Mouse (Mus musculus): ENCODE results near the gene Ifit1bl1. TPM values are rescaled to one million over a fixed set of nuclear protein-coding genes. Genes with fewer than 3 reads are reported as not detected.
A peak's percentile ranks its signal among the peaks of the same experiment; 100 is the strongest.
"Not testable (repeated sequence)": the region's sequence is repeated elsewhere in the genome, so short reads cannot be mapped to it uniquely, and the experiment has no call there.

The Ifit1bl1 gene
- total RNA-seq, 2 experiments from 2014 or later = 4.7 to 6.4 TPM

- no peak for ATAC-seq (ENCODE audit: poor library complexity, severe bottlenecking)
These were observed 8.3 kb downstream of the Ifit1bl1 start for GRCm38 (mm10) chr19:34593456-34593855.

DNA sequence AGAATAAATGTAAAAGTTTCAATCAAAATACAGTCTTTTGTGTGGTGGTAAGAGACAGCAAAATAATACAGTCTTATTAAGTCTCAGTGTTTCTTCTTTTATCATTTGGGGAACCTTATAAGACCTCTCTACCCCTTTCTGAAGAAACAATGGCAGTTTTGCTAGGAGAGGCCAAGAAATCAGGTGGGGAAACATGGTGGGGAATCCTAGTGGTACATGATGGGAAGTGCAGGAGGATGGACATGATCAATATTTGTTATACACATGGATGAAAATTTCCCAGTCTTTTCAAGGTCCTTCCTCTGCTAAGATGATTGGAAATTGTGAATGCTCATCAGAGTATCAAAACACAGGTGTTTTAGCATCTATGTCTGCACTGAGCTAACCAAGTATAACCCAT, 12.8 kb downstream of the Ifit1bl1 start:
- ATAC-seq (ENCODE audit: poor library complexity, severe bottlenecking) = peak; percentile 14; the same call in 1 of the 2 replicates

DNA sequence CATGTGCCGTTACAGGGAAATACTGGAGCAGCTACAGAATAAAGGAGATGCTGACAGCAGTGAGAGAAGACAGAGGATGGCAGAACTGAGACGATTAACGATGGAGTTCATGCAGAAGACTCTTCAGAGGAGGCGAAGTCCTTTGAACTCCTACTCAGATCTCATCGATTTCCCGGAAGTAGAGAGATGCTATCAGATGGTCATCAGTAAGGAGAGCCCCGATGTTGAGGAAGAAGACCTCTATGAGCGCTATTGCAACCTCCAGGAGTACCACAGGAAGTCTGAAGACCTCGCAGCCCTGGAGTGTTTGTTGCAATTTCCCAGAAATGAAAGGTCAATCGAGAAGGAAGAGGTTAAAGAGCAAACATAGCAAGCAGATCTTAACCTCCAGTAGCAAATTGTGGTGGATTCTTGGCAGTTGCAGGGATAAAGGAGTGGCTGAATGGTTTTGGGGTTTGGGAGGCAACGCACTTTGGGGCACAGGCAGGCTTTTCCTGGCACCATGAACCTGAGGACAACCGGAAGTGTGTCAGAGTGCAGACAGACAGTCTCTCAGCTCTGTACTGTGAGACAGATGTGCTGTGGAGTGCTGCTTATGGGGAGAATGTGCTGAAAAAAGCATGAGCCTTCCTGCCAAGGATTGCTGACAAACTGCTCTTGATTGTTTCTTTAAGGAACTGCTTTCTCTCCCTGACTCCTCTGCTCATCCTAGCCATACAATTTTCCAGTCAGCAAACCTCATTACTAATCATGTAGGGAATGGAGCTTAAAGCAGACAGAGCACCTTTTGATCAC, 13.7 kb downstream of the Ifit1bl1 start:
- 0 out of 2 replicates have a peak, but pooled peaks have one; percentile 10 for ATAC-seq (ENCODE audit: poor library complexity, severe bottlenecking)

DNA sequence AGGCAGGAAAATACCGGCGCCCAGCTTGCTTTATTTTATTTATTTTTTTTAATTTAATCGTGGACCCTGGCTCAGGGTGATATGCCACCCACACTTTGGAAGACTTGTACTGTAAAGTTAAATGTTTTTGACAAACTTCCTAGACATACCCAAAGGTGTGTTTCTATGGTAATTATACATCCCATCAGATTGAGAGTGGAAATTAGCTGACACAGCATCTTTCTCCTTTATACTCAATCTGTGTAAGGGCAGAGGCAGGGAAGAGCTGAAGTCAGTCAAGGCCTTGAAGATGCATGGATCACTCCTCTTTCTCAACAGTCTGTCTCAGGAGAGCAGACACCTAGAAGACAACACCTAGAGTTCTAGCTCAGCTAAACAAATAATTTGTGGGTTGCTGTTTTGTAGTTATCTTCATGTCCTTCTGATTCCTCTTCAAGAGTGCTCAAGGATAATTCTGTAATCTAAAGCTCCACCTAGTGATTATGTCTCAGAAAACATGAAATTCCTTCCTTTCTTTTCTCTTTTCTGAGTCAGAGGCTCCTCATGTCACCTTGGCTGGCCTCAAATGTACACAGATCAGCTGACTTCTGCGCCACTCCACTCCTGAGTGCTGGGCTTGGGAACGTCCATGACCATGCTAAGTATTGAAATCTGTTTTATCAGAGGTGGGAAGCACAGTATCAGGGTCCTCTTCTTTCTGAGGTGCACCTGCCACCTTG, 15.9 kb downstream of the Ifit1bl1 start:
- not testable (repeated sequence) for ATAC-seq (ENCODE audit: poor library complexity, severe bottlenecking)

GRCm38 (mm10) chr19:34583126-34583766, 18.5 kb downstream of the Ifit1bl1 start, which contains the start of gene Ifit3:
Gene Ifit3 (plus strand): TSS chr19:34583531.
- ATAC-seq (ENCODE audit: poor library complexity, severe bottlenecking) = peak; percentile 90

DNA sequence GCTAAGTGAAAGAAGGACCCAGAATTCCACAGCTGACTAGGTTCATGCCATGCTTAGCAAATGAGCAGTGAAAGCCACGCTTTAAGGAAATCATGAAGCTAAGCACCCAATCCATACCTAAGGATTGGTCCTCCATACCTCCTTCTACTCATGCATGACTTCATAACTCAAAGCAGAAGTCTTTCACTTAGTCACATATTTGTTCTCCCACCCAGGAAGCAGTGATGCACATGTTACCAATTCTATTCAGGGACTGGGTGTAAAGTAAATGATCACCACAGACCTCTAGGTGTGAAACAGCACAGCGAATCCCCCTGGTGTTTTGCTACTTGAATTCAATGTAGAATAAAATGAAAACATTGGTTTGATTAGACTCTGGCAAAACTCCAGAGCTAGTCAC, 19.1 kb downstream of the Ifit1bl1 start:
- peak; percentile 75 for ATAC-seq (ENCODE audit: poor library complexity, severe bottlenecking)

- ATAC-seq (ENCODE audit: poor library complexity, severe bottlenecking) = no peak
These were observed 24.6 kb downstream of the Ifit1bl1 start for GRCm38 (mm10) chr19:34577121-34577520.

DNA sequence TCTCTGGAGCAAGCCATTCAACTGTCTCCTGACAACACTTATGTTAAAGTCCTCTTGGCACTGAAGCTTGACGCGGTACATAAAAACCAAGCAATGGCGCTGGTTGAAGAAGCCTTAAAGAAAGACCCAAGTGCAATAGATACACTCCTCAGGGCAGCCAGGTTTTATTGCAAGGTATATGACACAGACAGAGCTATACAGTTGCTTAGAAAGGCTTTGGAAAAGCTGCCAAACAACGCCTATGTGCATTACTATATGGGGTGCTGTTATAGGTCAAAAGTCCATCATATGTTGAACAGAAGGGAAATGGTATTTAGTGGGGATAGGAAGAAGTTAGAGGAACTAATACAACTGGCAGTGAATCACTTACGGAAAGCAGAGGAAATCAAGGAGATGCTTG, 28.1 kb downstream of the Ifit1bl1 start:
- ATAC-seq (ENCODE audit: poor library complexity, severe bottlenecking) = no peak

DNA sequence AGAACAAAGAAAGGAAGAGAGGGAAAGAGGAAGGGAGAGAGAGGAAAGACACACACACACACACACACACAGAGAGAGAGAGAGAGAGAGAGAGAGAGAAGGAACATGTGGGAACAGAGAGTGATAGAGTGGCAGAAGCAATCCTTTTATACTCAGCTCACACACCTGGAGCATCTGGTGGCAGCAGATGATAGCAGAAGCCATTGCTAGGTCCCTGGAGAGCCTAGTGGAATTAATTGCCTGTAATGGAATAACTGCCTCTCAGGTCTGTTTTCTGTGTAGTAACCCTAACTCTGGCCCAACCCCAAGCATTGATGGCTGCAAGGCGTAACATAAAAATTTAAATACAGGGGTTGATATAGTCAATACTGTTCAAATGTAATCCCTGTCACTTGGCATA, 30.7 kb downstream of the Ifit1bl1 start:
- ATAC-seq (ENCODE audit: poor library complexity, severe bottlenecking) = no peak

DNA sequence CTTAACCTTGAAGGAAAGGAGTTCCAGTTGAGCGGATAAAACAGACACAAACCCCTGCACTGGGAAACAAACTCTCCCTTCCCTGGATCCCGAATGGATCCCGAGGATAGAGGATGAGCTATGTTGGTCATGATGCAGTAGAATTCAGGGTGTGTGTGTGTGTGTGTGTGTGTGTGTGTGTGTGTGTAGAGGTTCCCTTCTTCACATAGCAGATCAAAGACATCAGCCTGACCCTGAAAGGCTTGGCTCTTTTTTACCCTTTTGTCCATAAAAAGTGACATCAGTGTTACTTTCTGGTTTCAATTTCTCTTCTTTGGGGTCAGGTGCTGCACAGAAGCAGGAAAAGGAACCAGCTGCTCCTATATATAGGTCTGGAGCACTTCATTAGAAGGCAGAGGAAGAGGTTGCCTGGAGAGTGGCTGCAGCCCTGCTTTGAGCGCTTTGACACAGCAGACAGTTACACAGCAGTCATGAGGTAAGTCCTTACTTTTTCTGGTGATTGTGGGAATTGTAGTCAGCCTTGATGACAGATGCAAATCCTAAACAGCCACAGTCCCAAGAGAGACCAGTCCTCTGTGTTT, 31.8 kb downstream of the Ifit1bl1 start:
- ATAC-seq (ENCODE audit: poor library complexity, severe bottlenecking) = peak; percentile 52

DNA sequence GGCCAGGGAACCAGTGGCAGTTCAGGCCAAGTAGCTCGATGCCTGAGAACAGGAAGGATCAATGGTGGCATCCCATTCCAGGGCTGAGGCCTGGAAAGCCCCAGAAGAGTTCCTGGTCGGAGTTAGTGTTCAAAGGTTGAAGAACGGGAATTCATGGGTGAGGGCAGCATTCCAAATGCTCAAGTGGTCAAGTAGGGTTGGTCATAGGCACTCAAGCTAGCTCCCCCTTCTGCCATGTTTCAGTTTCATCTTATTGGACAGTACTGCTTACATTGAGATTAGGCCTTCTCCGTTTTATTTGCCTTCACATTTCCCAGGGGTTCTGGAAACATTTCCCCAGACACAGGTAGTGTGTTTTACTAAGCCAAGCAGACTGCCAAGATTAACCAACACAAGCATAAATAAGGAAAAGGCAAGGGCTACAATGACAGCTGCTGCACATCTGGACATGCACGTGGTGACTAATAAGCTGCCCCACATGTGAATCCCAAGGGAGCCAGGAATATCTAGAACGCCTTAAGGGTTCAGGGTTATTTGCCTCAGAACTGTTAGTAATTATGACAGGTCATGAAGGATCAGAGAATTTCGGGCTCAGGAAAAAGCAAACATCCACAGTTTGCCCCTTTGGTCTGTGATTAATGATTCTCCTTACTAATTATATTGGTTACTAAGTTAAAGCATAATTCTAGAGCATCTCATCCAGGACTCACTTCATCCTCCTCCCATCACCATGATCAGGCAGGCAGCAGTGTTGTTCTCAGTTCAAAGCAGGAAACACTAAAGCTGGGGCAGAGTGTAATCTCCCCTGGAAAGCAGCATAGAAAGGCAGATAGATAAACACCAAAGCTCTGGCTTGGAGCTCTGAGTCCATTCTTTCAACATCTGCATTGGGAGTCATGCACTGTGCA, 32.5 kb downstream of the Ifit1bl1 start:
- ATAC-seq (ENCODE audit: poor library complexity, severe bottlenecking) = no peak

DNA sequence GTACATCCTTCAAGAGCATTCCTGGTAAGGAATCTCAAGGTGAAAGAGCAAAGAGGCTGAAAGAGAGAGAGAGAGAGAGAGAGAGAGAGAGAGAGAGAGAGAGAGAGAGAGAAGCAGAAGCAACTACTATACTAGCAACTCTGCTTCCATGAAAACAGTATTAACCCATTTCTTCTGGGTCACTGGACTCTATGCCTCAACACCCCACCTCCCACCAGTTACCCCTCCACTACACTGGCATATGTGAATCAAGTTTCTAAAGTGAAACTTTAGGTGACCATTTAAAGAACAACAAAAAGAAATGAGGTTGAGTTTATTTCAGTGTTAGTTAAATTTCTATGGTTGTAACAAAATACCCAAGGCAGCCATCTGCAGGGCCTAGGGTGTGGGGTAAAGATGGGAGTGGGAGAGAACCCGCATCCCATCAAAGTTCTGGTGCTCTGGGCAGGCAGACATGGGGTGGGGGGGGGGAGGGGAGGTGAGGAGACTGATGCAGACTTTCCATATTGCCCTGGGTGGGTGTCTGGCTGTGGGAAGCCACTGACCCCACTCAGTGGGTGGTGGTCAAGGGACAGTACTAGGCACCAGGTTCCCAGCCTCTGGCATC, 35.5 kb downstream of the Ifit1bl1 start:
- no peak for ATAC-seq (ENCODE audit: poor library complexity, severe bottlenecking)

GRCm38 (mm10) chr19:34562556-34562955, 39.2 kb downstream of the Ifit1bl1 start:
- ATAC-seq (ENCODE audit: poor library complexity, severe bottlenecking) = no peak

- no peak for ATAC-seq (ENCODE audit: poor library complexity, severe bottlenecking)
These were observed 45.1 kb downstream of the Ifit1bl1 start for GRCm38 (mm10) chr19:34556621-34557020.

DNA sequence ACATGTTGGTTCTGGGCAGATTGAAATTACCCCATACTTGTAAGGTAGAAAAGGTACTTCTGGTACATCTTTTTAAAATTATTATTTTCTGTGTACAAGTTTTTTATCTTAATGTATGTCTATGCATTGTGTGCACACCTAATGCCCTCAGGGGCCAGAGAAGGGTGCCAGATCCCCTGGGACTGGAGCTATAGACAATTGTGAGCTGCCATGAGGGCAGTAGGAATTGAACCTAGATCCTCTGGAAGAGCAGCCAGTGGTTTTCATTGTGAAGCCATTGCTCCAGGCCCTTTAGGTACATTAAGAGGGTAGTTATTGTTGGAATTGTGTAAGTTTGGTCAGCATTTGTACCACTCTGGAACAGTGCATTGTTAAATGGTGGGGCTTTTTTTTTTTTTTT, 47.7 kb downstream of the Ifit1bl1 start:
- ATAC-seq (ENCODE audit: poor library complexity, severe bottlenecking) = no peak

GRCm38 (mm10) chr19:34553522-34553921, 48.2 kb downstream of the Ifit1bl1 start:
- ATAC-seq (ENCODE audit: poor library complexity, severe bottlenecking) = no peak

DNA sequence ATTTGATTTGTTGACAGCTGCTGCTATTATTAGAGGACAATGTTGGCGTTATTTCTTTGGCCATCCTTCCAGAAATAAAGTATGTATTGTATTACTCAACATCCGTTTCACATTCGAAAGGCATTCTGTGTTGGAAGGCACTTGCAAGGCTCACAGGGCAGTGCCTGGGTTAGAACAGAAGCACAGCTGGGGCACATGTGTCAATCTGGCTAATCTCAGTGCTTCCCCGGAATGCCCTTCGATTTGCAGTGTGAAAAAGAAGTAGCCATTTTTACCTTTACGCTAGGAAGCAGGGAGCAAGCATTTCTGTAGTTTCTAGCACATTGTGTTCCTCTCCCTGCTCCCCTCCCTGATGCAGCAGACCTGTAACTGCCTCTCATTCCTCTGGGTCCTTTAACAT, 48.7 kb downstream of the Ifit1bl1 start:
- ATAC-seq (ENCODE audit: poor library complexity, severe bottlenecking) = no peak

DNA sequence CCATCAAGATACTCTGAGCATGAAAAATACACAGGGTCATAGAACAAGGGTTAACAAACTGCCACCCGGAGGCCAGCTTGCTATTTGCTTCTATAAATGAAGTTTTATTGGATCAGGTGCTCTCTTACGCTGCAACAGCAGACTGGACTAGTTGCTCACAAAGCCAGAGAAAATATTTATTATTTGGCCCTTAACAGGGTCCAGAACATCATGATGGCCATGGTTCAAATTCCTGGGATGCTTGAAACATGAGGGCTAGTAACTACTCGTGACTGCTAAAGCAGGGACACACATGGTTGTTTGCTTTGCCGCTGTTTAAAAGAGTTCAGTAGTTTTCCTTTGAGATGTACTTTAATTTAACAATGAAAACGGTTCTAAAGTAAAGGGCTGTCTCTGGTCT, 49.8 kb downstream of the Ifit1bl1 start:
- no peak for ATAC-seq (ENCODE audit: poor library complexity, severe bottlenecking)

DNA sequence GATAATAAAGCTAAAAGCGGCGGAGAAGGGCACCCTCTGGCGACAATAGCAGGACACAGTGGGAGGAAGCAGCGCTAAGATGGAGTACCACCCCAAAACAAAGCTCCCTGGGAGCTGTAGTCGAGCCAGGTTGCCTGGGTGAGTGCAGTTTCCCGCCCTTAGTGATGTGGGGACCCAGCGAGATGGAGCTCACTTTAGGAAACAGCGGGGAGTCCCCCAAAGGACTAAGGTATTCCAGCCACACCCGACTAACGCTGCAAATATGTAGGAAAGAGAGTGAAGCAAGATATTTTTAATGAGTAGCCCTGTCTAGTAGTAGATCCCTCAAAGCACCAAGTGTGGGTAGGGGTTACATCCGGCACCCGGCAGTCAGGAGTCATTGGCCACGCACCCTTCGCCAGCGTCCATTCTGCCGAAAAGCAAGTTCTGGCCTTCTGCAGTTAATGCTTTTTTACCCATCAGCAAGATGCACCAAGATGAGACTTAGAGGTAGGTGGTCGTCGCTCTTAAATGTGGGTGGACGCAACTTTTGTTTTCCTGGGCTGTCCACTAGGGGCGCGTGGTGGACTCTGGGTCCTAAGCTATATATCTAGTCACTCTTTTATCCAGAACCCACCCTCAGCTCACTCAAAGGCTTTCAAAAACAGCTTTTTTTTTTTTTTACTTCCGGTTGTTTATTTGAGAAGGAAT, 51.1 kb downstream of the Ifit1bl1 start, which contains the start of gene Ifit2:
Ifit2 (plus strand) TSS at position 161 of the 690 bp plus-strand sequence.
- peak; percentile 93 for ATAC-seq (ENCODE audit: poor library complexity, severe bottlenecking)
